Mouse (Mus musculus) liver, postnatal 0 days (tissue): ENCODE results near the gene Sel1l.

Source experiments
- CTCF ChIP-seq: sonication (generic); IDR thresholded peaks from 2 replicates; pipeline ENCODE4 v1.5.1; 2016; ENCODE audit warnings: antibody characterized with exemption, low read depth
- EP300 ChIP-seq: IDR thresholded peaks from 2 replicates; pipeline ENCODE4 v1.6.1; 2016; ENCODE audit warnings: antibody characterized with exemption, low read depth, mild to moderate bottlenecking

DNA sequence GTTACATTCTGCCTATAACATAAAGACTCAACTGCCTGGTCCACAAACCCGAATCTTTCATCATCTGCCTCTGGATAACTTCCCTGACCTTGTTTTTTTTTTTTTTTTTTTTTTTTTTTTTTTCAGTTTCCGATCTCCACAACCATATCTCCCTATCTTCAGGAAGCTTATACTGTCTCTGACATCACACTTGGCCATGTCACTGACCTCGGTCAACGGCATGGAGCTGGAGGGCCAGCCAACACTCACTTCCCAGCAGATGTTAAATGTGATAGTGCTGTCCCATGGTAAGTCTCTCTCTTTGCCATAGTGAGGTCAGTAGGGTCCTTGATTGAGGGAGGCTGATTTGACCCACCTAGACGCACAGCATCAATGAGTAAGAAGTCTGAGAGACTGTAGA lies 72.6 kb downstream of the Sel1l start:
- TF ChIP-seq CTCF (no peak), EP300 (no peak)
